Mouse (Mus musculus) layer of hippocampus, postnatal 14 days (tissue): ENCODE measurements at regions not wholly inside any gene's neighbourhood (a gene's known extent, or its start where the extent isn't known, plus 50 kb on each side); places are given as distances from the start of the nearest gene placed in this dataset.

Experiments used
- DNase-seq, 2 experiments: peaks; one replicate each; pipeline ENCODE4 v3.0.0; 2021 to 2022; ENCODE audit warnings: low spot score in 2 of 2, mixed read lengths in 1 of 2

- DNase-seq: no peak
These were observed 437.8 kb downstream of the Adam3 start for GRCm38 (mm10) chr8:24287861-24288260.

GRCm38 (mm10) chr8:24284966-24285365, 440.7 kb downstream of the Adam3 start:
- DNase-seq: no peak

GRCm38 (mm10) chr8:24283901-24284405, 441.7 kb downstream of the Adam3 start:
- no peak for DNase-seq

GRCm38 (mm10) chr8:24280296-24280695, 445.4 kb downstream of the Adam3 start:
- DNase-seq: no peak

GRCm38 (mm10) chr8:24278391-24278790, 447.3 kb downstream of the Adam3 start:
- DNase-seq: no peak

- DNase-seq: no peak
These were observed 464.3 kb downstream of the Adam3 start for GRCm38 (mm10) chr8:24261359-24261758.

- DNase-seq: no peak
These were observed 467.0 kb downstream of the Adam3 start for GRCm38 (mm10) chr8:24258622-24259021.

GRCm38 (mm10) chr8:24242211-24242610, 483.4 kb downstream of the Adam3 start:
- peak in 1 of 2 experiments; percentile 73 for DNase-seq

GRCm38 (mm10) chr8:24240211-24240983, 485.3 kb downstream of the Adam3 start:
- no peak for DNase-seq

GRCm38 (mm10) chr8:24234981-24235380, 490.7 kb downstream of the Adam3 start:
- DNase-seq: no peak

GRCm38 (mm10) chr8:24228148-24228547, 497.5 kb downstream of the Adam3 start:
- peak in 1 of 2 experiments; percentile 67 for DNase-seq

- DNase-seq: no peak
These were observed 498.1 kb downstream of the Adam3 start for GRCm38 (mm10) chr8:24227331-24228072.

- DNase-seq: peak in 1 of 2 experiments; percentile 48
These were observed 505.4 kb downstream of the Adam3 start for GRCm38 (mm10) chr8:24220222-24220621.

GRCm38 (mm10) chr8:24216655-24217054, 509.0 kb downstream of the Adam3 start:
- DNase-seq: no peak

GRCm38 (mm10) chr8:24215510-24216138, 510.0 kb downstream of the Adam3 start:
- no peak for DNase-seq

GRCm38 (mm10) chr8:24214315-24214714, 511.3 kb downstream of the Adam3 start:
- DNase-seq: no peak

- no peak for DNase-seq
These were observed 513.1 kb downstream of the Adam3 start for GRCm38 (mm10) chr8:24212216-24213200.

GRCm38 (mm10) chr8:24211091-24211490, 514.6 kb downstream of the Adam3 start:
- DNase-seq: no peak
